Mouse (Mus musculus) lung, adult 2 months (tissue): Measurements from ENCODE around the gene Nol3.

Source experiments
- CTCF ChIP-seq: fragments of 200-500 bp; IDR thresholded peaks from 2 replicates; pipeline ENCODE4 v1.5.1; 2011; ENCODE audit warnings: mild to moderate bottlenecking, low read length, control low read depth; ENCODE audit not compliant: insufficient read depth
- POLR2A ChIP-seq: fragments of 200-500 bp; IDR thresholded peaks from 2 replicates; pipeline ENCODE4 v1.6.1; 2011; ENCODE audit warnings: low read depth, mild to moderate bottlenecking, control low read depth, low read length, borderline replicate concordance; ENCODE audit errors: extremely low read depth

GRCm38 (mm10) chr8:105326968-105327367, 51.0 kb downstream of the Nol3 start:
- TF ChIP-seq CTCF: no peak
- no peak for TF ChIP-seq POLR2A
